Mouse (Mus musculus) left cerebral cortex, adult 18-20 months (tissue): ENCODE measurements around the gene Taf10. TPM values are rescaled to one million over a fixed set of nuclear protein-coding genes. Genes with fewer than 3 reads are reported as not detected.
A peak's percentile ranks its signal among the peaks of the same experiment; 100 is the strongest.

ENCODE experiments used
- DNase-seq, 2 experiments: peaks; one replicate each; pipeline ENCODE4 v3.0.0; 2021 to 2022; ENCODE audit warnings: low spot score in 2 of 2, mixed read lengths in 1 of 2
- long read RNA-seq, 2 experiments: library from polyadenylated mRNA; stranded (forward); transcript quantifications; one replicate each; pipeline ENCODE4 v2.0.0; 2021
- total RNA-seq, 2 experiments: library from RNA; stranded (reverse); gene quantifications; 2 replicates each; pipeline ENCODE4 v1.2.3; 2021

The Taf10 gene
- 100 to 1,000 TPM; 107 to 110 TPM for total RNA-seq
- long read RNA-seq, experiment 1, full-length matches to known transcripts = 37 of 69 reads
- long read RNA-seq, experiment 1, partial matches to known transcripts = 3 of 69 reads
- long read RNA-seq, experiment 1, other reads (novel, unspliced or antisense) = 29 of 69 reads
- long read RNA-seq, experiment 2, full-length matches to known transcripts = 53 of 73 reads
- long read RNA-seq, experiment 2, partial matches to known transcripts = 0 of 73 reads
- long read RNA-seq, experiment 2, other reads (novel, unspliced or antisense) = 20 of 73 reads

- DNase-seq = peak; percentile 85 to 92
Measured at GRCm38 (mm10) chr7:105743926-105744590, at the start of gene Taf10. Taf10 (minus strand) TSS chr7:105744361.

- no peak for DNase-seq
Measured at GRCm38 (mm10) chr7:105793701-105794100, 49.5 kb upstream of the Taf10 start.

GRCm38 (mm10) chr7:105791147-105791546 is 47.0 kb upstream of the Taf10 start:
- no peak for DNase-seq

- no peak for DNase-seq
Measured at GRCm38 (mm10) chr7:105787285-105788140, 43.4 kb upstream of the Taf10 start, which contains the start of gene Dchs1. Dchs1 (minus strand) TSS chr7:105787654.

- no peak for DNase-seq
Measured at GRCm38 (mm10) chr7:105786506-105787284, 42.5 kb upstream of the Taf10 start.

GRCm38 (mm10) chr7:105784556-105784955 is 40.4 kb upstream of the Taf10 start:
- no peak for DNase-seq

GRCm38 (mm10) chr7:105783861-105784260 is 39.7 kb upstream of the Taf10 start:
- no peak for DNase-seq

GRCm38 (mm10) chr7:105778553-105779265 is 34.5 kb upstream of the Taf10 start:
- no peak for DNase-seq

- no peak for DNase-seq
Measured at GRCm38 (mm10) chr7:105777797-105778552, 33.8 kb upstream of the Taf10 start.

- no peak for DNase-seq
Measured at GRCm38 (mm10) chr7:105777316-105777715, 33.2 kb upstream of the Taf10 start.

GRCm38 (mm10) chr7:105776026-105776425 is 31.9 kb upstream of the Taf10 start:
- DNase-seq = no peak

GRCm38 (mm10) chr7:105774661-105775060 is 30.5 kb upstream of the Taf10 start:
- no peak for DNase-seq

- DNase-seq = no peak
Measured at GRCm38 (mm10) chr7:105773041-105773440, 28.9 kb upstream of the Taf10 start.

- DNase-seq = no peak
Measured at GRCm38 (mm10) chr7:105772331-105772730, 28.2 kb upstream of the Taf10 start.

- DNase-seq = no peak
Measured at GRCm38 (mm10) chr7:105769959-105770358, 25.8 kb upstream of the Taf10 start.

- no peak for DNase-seq
Measured at GRCm38 (mm10) chr7:105767729-105768165, 23.6 kb upstream of the Taf10 start.

- DNase-seq = no peak
Measured at GRCm38 (mm10) chr7:105764331-105764730, 20.2 kb upstream of the Taf10 start.

GRCm38 (mm10) chr7:105762517-105763270 is 18.5 kb upstream of the Taf10 start:
- DNase-seq = no peak
